Mouse (Mus musculus): ENCODE results near the gene Ptgfrn. TPM values are rescaled to one million over a fixed set of nuclear protein-coding genes. Genes with fewer than 3 reads are reported as not detected.

Gene Ptgfrn
- total and polyA plus RNA-seq, 3 experiments: not detected

DNA sequence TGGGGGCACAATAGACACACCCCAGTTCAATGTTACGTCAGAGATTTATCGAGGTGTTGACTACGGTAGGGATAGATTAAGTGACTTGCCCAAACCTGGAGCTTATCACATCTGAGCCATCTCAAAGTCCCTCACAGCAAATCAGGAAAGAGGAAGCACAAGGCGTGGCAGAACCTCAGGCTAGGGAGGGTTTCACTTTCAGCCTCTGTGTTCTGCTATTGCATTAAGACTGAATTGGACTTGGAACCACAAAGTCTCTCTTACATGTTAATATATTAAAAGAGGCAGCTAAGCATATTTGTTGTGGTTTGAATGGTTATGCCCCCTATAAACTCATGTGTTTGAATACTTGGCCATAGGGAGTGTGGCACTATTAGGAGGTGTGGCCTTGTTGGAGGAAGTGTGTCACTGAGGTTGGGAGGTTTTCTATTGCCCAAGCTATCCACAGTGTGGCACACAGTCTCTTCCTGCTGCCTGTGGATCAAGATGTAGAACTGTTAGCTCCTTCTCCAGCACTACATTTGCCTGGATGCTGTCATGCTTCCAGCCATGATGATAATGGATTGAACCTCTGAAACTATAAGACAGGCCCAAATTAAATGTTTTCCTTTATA, 99.4 kb downstream of the Ptgfrn start:
- H3K9me3 ChIP-seq (replicated peaks; ENCODE audit: low read length): no peaks in the 10 kb centered on the region
- H3K27ac ChIP-seq (ENCODE audit: insufficient read depth, low read depth): no peak overlapping the region
- in situ Hi-C loops (cut with MboI; ENCODE audit: low pct_ligation_motif_present, low pct_unique_long_range_greater_than_20kb, low sequenced_read_pairs): no loop called here
- no peaks in the 10 kb centered on the region for H3K79me2 ChIP-seq (replicated peaks; ENCODE audit: control insufficient read depth, extremely low read depth, insufficient read depth, poor library complexity, severe bottlenecking)
- DNase-seq (ENCODE audit: extremely low read depth): peak; percentile 39
- H3K4me1 ChIP-seq (ENCODE audit: control insufficient read depth in 1 of 2, insufficient read depth in 2 of 2): peaks cover 10 to 41% of the 10 kb centered on the region in 2 experiments
- no peaks in the 10 kb centered on the region for H3K27me3 ChIP-seq (replicated peaks)
- peak overlapping the region; percentile 31 for H3K4me2 ChIP-seq (ENCODE audit: insufficient read depth, low read depth, poor library complexity, severe bottlenecking)
- no peaks in the 10 kb centered on the region for H3K36me3 ChIP-seq (replicated peaks in 1 of 2; ENCODE audit: control insufficient read depth in 1 of 2, insufficient read depth in 1 of 2, low read length in 1 of 2)
- no peak overlapping the region for H3K4me3 ChIP-seq (replicated peaks in 1 of 3; ENCODE audit: low read depth in 2 of 3, low read length in 2 of 3, poor library complexity in 1 of 3)
- 0 out of 2 replicates have a peak, but pooled peaks have one; percentile 36 for TF ChIP-seq EP300 (IDR thresholded peaks at IDR 0.05; ENCODE audit: low read length)
- TF ChIP-seq MXI1 (IDR thresholded peaks at IDR 0.05; ENCODE audit: low read depth, low read length): no peak
- dilution Hi-C loops (cut with MboI; ENCODE audit: extremely low pct_ligation_motif_present, extremely low pct_unique_long_range_greater_than_20kb, low sequenced_read_pairs): no loop called here
- H3K9ac ChIP-seq (ENCODE audit: insufficient read depth, low read depth): no peak overlapping the region

- dilution Hi-C loops (cut with MboI; ENCODE audit: extremely low pct_ligation_motif_present, extremely low pct_unique_long_range_greater_than_20kb, low sequenced_read_pairs): no loop called here
Observed at GRCm38 (mm10) chr3:101007112-101007782, 102.8 kb downstream of the Ptgfrn start.

GRCm38 (mm10) chr3:101005392-101005791, 104.7 kb downstream of the Ptgfrn start:
- in situ Hi-C loops (cut with MboI; ENCODE audit: low pct_ligation_motif_present, low pct_unique_long_range_greater_than_20kb, low sequenced_read_pairs) (no loop called here), dilution Hi-C loops (cut with MboI; ENCODE audit: extremely low pct_ligation_motif_present, extremely low pct_unique_long_range_greater_than_20kb, low sequenced_read_pairs) (no loop called here)
- H3K9me3 ChIP-seq (replicated peaks; ENCODE audit: low read length): no peaks in the 10 kb centered on the region
- no peaks in the 10 kb centered on the region for H3K79me2 ChIP-seq (replicated peaks; ENCODE audit: control insufficient read depth, extremely low read depth, insufficient read depth, poor library complexity, severe bottlenecking)
- H3K27ac ChIP-seq (ENCODE audit: insufficient read depth, low read depth): no peak overlapping the region
- H3K4me2 ChIP-seq (ENCODE audit: insufficient read depth, low read depth, poor library complexity, severe bottlenecking): no peak overlapping the region
- DNase-seq (ENCODE audit: extremely low read depth): no peak
- H3K36me3 ChIP-seq (replicated peaks in 1 of 2; ENCODE audit: control insufficient read depth in 1 of 2, insufficient read depth in 1 of 2, low read length in 1 of 2): no peaks in the 10 kb centered on the region
- no peak overlapping the region for H3K4me3 ChIP-seq (replicated peaks in 1 of 3; ENCODE audit: low read depth in 2 of 3, low read length in 2 of 3, poor library complexity in 1 of 3)
- no peak overlapping the region for H3K9ac ChIP-seq (ENCODE audit: insufficient read depth, low read depth)
- no peaks in the 10 kb centered on the region for H3K27me3 ChIP-seq (replicated peaks)
- no peak for TF ChIP-seq MXI1 (IDR thresholded peaks at IDR 0.05; ENCODE audit: low read depth, low read length)
- TF ChIP-seq CHD1 (IDR thresholded peaks at IDR 0.05; ENCODE audit: low read depth, low read length): no peak
- no peak for TF ChIP-seq TCF12 (IDR thresholded peaks at IDR 0.05; ENCODE audit: low read depth, low read length)
- TF ChIP-seq SIN3A (IDR thresholded peaks at IDR 0.05; ENCODE audit: low read length): no peak
- no peak for TF ChIP-seq UBTF (IDR thresholded peaks at IDR 0.05; ENCODE audit: low read depth, low read length)
- no peak for TF ChIP-seq MYC (IDR thresholded peaks at IDR 0.05; ENCODE audit: low read depth, low read length)
- TF ChIP-seq MAZ (IDR thresholded peaks at IDR 0.05; ENCODE audit: low read depth, low read length): no peak
- TF ChIP-seq EP300 (IDR thresholded peaks at IDR 0.05; ENCODE audit: low read length): no peak
- no peak for TF ChIP-seq MAX (IDR thresholded peaks at IDR 0.05; ENCODE audit: low read length)
- peaks cover 0 to 24% of the 10 kb centered on the region in 2 experiments; a peak in 2 of 4 replicates for H3K4me1 ChIP-seq (ENCODE audit: control insufficient read depth in 1 of 2, insufficient read depth in 2 of 2)

More at GRCm38 (mm10) chr3:101007112-101007782, 102.8 kb downstream of the Ptgfrn start:
- in situ Hi-C loops (cut with MboI; ENCODE audit: low pct_ligation_motif_present, low pct_unique_long_range_greater_than_20kb, low sequenced_read_pairs): no loop called here
- DNase-seq (ENCODE audit: extremely low read depth): no peak
- Histone ChIP-seq H3K27me3 (replicated peaks) (no peaks in the 10 kb centered on the region), H3K4me3 (replicated peaks in 1 of 3; ENCODE audit: low read depth in 2 of 3, low read length in 2 of 3, poor library complexity in 1 of 3) (no peak overlapping the region), H3K4me1 (ENCODE audit: control insufficient read depth in 1 of 2, insufficient read depth in 2 of 2) (peaks cover 8 to 43% of the 10 kb centered on the region in 2 experiments), H3K9me3 (replicated peaks; ENCODE audit: low read length) (no peaks in the 10 kb centered on the region), H3K36me3 (replicated peaks in 1 of 2; ENCODE audit: control insufficient read depth in 1 of 2, insufficient read depth in 1 of 2, low read length in 1 of 2) (no peaks in the 10 kb centered on the region), H3K27ac (ENCODE audit: insufficient read depth, low read depth) (no peak overlapping the region), H3K4me2 (ENCODE audit: insufficient read depth, low read depth, poor library complexity, severe bottlenecking) (no peak overlapping the region), H3K79me2 (replicated peaks; ENCODE audit: control insufficient read depth, extremely low read depth, insufficient read depth, poor library complexity, severe bottlenecking) (no peaks in the 10 kb centered on the region), H3K9ac (ENCODE audit: insufficient read depth, low read depth) (no peak overlapping the region)
- no peak for TF ChIP-seq CHD2 (IDR thresholded peaks at IDR 0.05; ENCODE audit: low read length)
- TF ChIP-seq RCOR1 (conservative IDR thresholded peaks at IDR 0.05; ENCODE audit: low read depth, low read length): no peak
- no peak for TF ChIP-seq E2F4 (IDR thresholded peaks at IDR 0.05; ENCODE audit: insufficient replicate concordance, low read depth, low read length)
- TF ChIP-seq CHD1 (IDR thresholded peaks at IDR 0.05; ENCODE audit: low read depth, low read length): no peak
- TF ChIP-seq POLR2AphosphoS2 (IDR thresholded peaks at IDR 0.05; ENCODE audit: low read depth, low read length): no peak
- no peak for TF ChIP-seq IRF4 (IDR thresholded peaks at IDR 0.05; ENCODE audit: low read depth, low read length)
- TF ChIP-seq ZMIZ1 (IDR thresholded peaks at IDR 0.05; ENCODE audit: low read depth, low read length): no peak
- no peak for TF ChIP-seq SIN3A (IDR thresholded peaks at IDR 0.05; ENCODE audit: low read length)
- no peak for TF ChIP-seq TCF12 (IDR thresholded peaks at IDR 0.05; ENCODE audit: low read depth, low read length)
- TF ChIP-seq KAT2A (IDR thresholded peaks at IDR 0.05; ENCODE audit: insufficient replicate concordance, low read length): no peak
- no peak for TF ChIP-seq MAFK (IDR thresholded peaks at IDR 0.05; ENCODE audit: insufficient replicate concordance, low read length)
- TF ChIP-seq ETS1 (conservative IDR thresholded peaks at IDR 0.05; ENCODE audit: low read depth, low read length): no peak
- no peak for TF ChIP-seq ELF1 (IDR thresholded peaks at IDR 0.05; ENCODE audit: low read depth, low read length)
- no peak for TF ChIP-seq USF1 (IDR thresholded peaks at IDR 0.05; ENCODE audit: low read depth, low read length)
- TF ChIP-seq TBP (conservative IDR thresholded peaks at IDR 0.05; ENCODE audit: low read depth, low read length): no peak
- TF ChIP-seq HCFC1 (IDR thresholded peaks at IDR 0.05; ENCODE audit: low read depth, low read length): no peak
- TF ChIP-seq PAX5 (IDR thresholded peaks at IDR 0.05; ENCODE audit: low read length): no peak
- TF ChIP-seq JUND (conservative IDR thresholded peaks at IDR 0.05; ENCODE audit: low read depth, low read length): no peak
- TF ChIP-seq BHLHE40 (IDR thresholded peaks at IDR 0.05; ENCODE audit: low read depth, low read length): no peak
- no peak for TF ChIP-seq JUN (IDR thresholded peaks at IDR 0.05; ENCODE audit: insufficient read depth, low read depth, low read length)
